Mouse (Mus musculus) heart, adult 18-20 months (tissue): ENCODE results near the gene Tmem205. TPM values are rescaled to one million over a fixed set of nuclear protein-coding genes. Genes with fewer than 3 reads are reported as not detected.

Experiments
- DNase-seq, 2 experiments: peaks; one replicate each; pipeline ENCODE4 v3.0.0; 2021 to 2022; ENCODE audit warnings: mixed read lengths in 1 of 2
- total RNA-seq, 2 experiments: library from RNA; stranded (reverse); gene quantifications; 2 replicates each; pipeline ENCODE4 v1.2.3; 2021

Gene Tmem205
- total RNA-seq, 2 experiments from 2014 or later = 72.7 to 81.2 TPM

DNA sequence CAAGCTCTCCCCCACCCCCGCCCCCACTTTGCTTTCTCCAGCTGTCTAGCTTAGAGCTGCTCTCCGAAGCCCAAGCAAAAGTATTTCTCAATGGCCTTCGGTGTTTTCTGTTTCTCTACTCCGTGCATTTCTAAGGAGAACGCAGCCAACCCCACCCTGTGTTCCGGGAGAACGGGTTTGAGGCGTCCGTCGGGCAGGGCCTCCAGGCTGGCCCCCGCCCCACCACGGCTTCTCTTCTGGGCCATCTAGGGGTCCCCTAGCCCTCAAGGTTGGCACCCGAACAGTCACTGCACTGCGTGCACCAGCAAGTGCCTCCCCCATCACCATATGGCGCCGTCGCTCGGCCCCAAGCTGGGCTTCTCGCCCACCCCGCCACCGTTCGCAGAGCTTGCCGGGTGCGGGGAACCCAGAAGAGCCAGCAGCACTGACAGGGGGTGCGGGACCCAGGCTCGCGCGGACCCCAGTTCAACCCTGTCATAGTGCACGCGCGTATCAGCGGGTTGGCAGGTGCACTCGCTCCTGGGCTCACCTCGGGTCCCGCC, 9.8 kb downstream of the Tmem205 start:
- DNase-seq = peak; percentile 42 to 51

DNA sequence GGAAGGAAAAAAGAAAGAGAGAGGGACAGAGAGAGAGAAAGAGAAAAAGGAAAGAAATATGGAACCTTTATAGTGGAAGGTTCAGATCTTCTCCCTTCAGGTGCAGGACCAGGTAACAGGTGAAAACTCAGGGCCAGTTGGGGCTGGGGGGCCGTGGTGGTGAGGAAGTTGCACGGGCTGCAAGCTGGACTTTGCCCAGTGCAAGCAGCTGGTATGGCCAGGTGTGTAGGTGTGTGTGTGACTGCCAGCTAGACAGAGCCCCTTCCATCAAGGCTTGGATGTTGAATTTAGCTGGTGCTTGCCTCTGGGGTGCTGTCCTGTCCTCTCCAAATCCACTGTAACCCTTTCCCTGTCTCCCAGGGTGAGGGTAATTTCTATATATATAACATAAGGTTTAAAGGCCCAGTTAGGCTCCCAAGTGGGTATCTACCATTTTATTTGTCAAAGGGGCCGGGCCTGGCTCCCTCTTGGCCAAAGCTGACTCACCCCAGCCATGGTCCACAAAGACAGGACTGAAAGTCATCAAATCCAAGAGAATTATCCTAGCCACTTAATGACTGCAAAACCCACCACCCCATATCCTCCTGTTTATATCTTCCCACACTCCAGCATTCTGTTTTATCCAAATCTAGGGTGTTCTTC, 10.4 kb downstream of the Tmem205 start:
- no peak for DNase-seq

DNA sequence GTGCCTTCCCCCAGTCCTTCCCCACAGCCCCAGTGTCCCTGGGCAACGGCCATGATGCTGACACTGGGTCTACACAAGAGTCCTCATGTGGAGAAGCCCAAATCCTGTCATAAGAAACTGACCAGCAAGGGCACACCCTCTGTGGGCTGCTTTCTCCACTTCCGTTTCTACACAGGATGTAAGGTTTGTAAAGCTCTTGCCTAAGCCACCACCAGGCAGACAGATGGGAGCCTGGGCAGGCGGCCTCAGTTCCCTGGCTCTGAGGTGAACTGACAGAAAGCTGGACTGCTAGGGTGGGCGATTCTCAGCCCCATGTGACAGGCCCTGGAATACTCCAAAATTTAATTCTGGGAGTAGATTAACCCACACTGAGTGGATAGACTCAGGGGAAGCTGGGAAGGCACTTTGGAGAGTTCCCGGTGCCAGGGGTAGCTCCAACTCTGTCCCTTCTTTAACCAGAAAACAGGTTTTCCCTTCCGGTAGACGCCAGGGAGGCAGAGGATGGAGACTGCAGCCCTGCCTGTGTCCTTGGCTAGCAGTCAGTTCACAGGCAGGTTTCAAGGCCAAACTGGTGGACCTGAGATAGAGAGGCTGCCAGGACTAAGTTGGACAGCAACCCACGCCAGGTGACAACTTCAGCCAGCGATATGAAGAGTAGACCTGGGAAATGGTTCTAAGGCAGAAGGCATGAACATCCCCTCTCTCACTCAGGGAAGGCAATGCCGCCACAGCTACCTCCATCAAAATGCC, 17.7 kb downstream of the Tmem205 start:
- DNase-seq = no peak

DNA sequence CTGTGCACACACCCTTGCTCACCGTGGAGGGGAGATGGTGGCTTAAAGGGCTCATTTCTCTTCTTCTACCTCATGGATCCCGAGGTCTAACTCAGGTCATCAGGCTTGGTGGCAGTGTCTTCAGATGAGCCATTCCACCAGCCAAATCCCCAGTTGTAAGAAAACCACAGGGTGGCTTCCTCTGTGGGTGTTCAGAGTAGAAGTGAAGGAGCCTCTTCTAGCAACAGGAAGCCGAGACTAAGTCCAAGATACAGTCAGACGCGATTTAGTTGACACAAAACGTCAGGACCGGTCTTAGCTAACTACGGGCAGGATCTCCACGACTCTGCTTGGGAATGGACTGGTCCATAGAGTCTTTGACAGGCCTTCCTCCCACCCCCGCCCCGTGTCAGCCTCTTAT, 19.1 kb downstream of the Tmem205 start:
- no peak for DNase-seq

DNA sequence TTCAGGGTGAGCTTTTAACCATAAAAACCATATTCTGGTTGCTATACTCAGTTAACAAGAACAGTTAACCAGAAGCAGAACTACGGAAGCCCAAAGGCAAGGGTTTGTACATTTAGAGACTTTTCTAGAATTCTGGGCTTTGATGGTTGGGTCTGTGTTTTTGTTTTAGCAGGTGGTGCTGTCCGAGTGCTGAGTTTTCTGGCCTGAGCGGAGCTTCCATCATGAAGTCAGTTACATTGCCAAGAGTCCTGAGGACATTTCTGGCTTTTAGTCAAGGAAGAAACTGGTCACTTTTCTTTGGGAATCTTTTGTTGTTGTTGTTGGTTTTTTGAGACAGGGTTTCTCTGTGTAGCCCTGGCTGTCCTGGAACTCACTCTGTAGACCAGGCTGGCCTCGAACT, 23.3 kb downstream of the Tmem205 start:
- no peak for DNase-seq

DNA sequence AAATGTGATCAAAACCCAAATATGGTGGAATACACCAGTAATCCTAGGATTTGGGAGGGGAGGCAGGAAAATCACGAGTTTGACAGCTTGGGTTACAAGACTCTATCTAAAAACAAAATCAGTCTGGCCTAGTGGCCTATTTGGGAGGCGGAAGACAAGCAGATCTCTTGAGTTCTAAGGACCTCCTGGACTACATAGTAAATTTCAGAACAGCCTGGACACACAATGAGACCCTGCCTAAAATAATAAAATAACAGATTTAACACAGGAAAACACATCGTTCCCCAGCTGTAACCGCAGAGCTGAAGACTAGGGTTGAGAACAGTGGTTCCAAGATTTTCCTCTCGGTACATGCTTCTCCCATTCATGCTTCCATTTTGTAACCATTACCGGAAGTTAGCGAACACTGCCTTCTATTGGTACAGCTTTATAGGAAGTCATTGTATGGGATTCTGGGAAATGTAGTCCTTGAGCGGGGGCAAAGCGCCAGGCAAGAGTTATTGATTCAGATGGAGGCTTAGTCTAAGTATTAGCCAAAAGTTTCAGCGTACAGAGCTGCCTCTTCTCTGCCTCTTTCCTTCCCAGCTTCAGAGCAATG, 26.0 kb downstream of the Tmem205 start:
- DNase-seq = peak; percentile 76 to 85

DNA sequence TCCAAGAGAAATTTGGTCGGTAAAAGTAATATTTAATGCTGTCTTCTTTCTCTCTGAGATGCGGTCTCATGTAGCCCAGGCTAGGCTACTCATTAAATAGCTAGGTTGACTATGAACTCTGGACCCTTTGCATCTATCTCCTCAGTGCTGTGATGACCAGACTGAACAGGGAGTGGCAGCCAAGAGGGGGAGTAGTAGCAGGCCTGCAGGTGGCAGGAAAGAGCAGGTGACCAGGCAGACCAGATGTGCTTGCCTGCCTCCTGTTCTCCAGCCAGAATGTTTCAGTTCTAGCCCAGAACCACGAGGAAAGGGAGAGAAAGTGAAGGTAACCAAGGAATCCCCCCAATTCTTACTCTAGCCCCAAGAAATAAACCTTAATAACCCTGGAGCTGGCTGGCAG, 38.1 kb downstream of the Tmem205 start:
- no peak for DNase-seq

DNA sequence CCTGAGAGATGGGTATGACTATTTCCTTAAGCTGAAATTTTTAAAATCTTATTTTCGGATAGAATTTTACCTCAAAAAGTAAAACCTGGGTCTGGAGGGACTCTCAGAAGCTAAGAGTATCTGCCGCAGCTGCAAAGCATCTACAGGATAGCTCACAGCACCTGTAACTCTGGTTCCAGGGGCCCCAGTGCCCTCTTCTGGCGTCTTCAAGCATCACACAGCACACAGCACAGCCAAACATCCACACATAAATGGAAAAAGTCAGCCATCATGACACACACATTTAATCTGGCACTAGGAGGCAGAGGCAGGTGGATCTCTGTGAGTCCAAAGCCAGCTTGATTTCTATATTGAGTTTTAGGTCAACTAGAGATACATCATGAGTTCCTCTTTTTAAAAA, 50.8 kb downstream of the Tmem205 start:
- no peak for DNase-seq

DNA sequence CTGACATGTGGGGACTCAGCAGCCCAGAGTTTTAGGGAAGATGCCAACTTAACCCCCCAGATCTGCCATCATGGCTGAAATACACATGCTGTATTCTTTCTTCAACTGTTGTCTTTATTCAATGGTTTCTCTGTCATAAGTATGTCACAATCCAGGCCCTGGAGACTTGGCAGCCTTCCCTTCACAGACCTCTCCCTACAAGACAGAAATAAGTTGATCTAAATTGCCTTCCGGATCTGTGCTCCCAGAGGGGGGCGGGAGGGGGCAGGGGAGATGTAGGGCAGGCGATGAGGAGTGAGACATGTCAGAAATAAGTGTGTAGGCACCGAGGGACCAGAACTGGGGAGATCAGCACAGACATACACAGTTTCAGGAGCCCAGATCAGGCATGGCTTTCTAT, 55.2 kb downstream of the Tmem205 start:
- no peak for DNase-seq

Other genes starting within 250 kb of the Tmem205 start
- gene Ldlr, start 204.1 kb downstream of the Tmem205 start, total RNA-seq = 1 to 10 TPM; 1.9 to 2.4 TPM
- gene Spc24, start 167.3 kb downstream of the Tmem205 start, total RNA-seq = 1 to 10 TPM; 4.7 to 6.4 TPM
- 10 to 100 TPM; 58.1 to 60.8 TPM for gene Kank2, start 128.8 kb downstream of the Tmem205 start, total RNA-seq
- gene Angptl8, start 92.0 kb downstream of the Tmem205 start, total RNA-seq = under 1 TPM in 1 of 2 experiments, not detected in 1; 0.69 TPM
- 10 to 100 TPM; 24.3 to 24.6 TPM for gene Dock6, start 74.9 kb downstream of the Tmem205 start, total RNA-seq
- gene Rab3d, start 9.4 kb downstream of the Tmem205 start, total RNA-seq = 10 to 100 TPM; 16.2 to 18.2 TPM
- gene Ccdc159, start 85 bp downstream of the Tmem205 start, total RNA-seq = 1 to 10 TPM; 3.7 to 6.0 TPM
- gene Plppr2, start 9.5 kb upstream of the Tmem205 start, total RNA-seq = 1 to 10 TPM; 2.4 to 3.0 TPM
- 1 to 10 TPM; 7.6 to 7.8 TPM for gene Swsap1, start 28.2 kb upstream of the Tmem205 start, total RNA-seq
- gene Epor, start 36.0 kb upstream of the Tmem205 start, total RNA-seq = 1 to 10 TPM in 1 of 2 experiments, under 1 TPM in 1; 0.84 to 2.1 TPM
- gene Rgl3, start 61.9 kb upstream of the Tmem205 start, total RNA-seq = 1 to 10 TPM; 4.8 to 7.1 TPM
- gene Ccdc151, start 75.1 kb upstream of the Tmem205 start, total RNA-seq = under 1 TPM in 1 of 2 experiments, not detected in 1; 0.31 TPM
- gene Prkcsh, start 75.2 kb upstream of the Tmem205 start, total RNA-seq = 10 to 100 TPM; 58.7 to 64.6 TPM
- under 1 TPM in 1 of 2 experiments, not detected in 1; 0.26 TPM for gene Elavl3, start 124.5 kb upstream of the Tmem205 start, total RNA-seq
- gene Gm49318, start 143.7 kb upstream of the Tmem205 start, total RNA-seq = under 1 TPM in 1 of 2 experiments, not detected in 1; 0.55 TPM
- gene Zfp653, start 143.8 kb upstream of the Tmem205 start, total RNA-seq = 1 to 10 TPM; 3.8 to 3.9 TPM
- gene Ecsit, start 157.9 kb upstream of the Tmem205 start, total RNA-seq = 100 to 1,000 TPM; 105 to 108 TPM
- gene Cnn1, start 171.7 kb upstream of the Tmem205 start, total RNA-seq = 1 to 10 TPM; 7.1 to 9.8 TPM
- 10 to 100 TPM; 35.2 to 36.2 TPM for gene Elof1, start 189.6 kb upstream of the Tmem205 start, total RNA-seq
- 10 to 100 TPM in 1 of 2 experiments, 1 to 10 TPM in 1; 1.9 to 12.3 TPM for gene Acp5, start 208.2 kb upstream of the Tmem205 start, total RNA-seq
- 10 to 100 TPM; 43.8 to 55.1 TPM for gene Pigyl, start 229.3 kb upstream of the Tmem205 start, total RNA-seq